Mouse (Mus musculus): ENCODE measurements around the gene Bdp1.

The Bdp1 gene

GRCm38 (mm10) chr13:100001790-100002196 is 102.1 kb downstream of the Bdp1 start:
- DNase-seq (ENCODE audit: extremely low spot score), result peak; percentile 69

- no peak for DNase-seq (ENCODE audit: extremely low spot score)
Measured at GRCm38 (mm10) chr13:99999078-99999477, 104.8 kb downstream of the Bdp1 start.

- DNase-seq (ENCODE audit: extremely low spot score), result no peak
Measured at GRCm38 (mm10) chr13:99998099-99998498, 105.8 kb downstream of the Bdp1 start.

GRCm38 (mm10) chr13:99989592-99989991 is 114.3 kb downstream of the Bdp1 start:
- no peak for DNase-seq (ENCODE audit: extremely low spot score)

GRCm38 (mm10) chr13:99983320-99983719 is 120.5 kb downstream of the Bdp1 start:
- DNase-seq (ENCODE audit: extremely low spot score), result no peak

- no peak for DNase-seq (ENCODE audit: extremely low spot score)
Measured at GRCm38 (mm10) chr13:99979406-99979805, 124.5 kb downstream of the Bdp1 start.

GRCm38 (mm10) chr13:99970089-99970488 is 133.8 kb downstream of the Bdp1 start:
- no peak for DNase-seq (ENCODE audit: extremely low spot score)

Measured in embryo, embryonic 9.5 days (tissue).